Mouse (Mus musculus) hindbrain, embryonic 13.5 days (tissue): Measurements from ENCODE around the gene Dok3. TPM values are rescaled to one million over a fixed set of nuclear protein-coding genes. Genes with fewer than 3 reads are reported as not detected.
A peak's percentile ranks its signal among the peaks of the same experiment; 100 is the strongest.
"Not testable (repeated sequence)": the region's sequence is repeated elsewhere in the genome, so short reads cannot be mapped to it uniquely, and the experiment has no call there.

ENCODE experiments used
- ATAC-seq: fragments of 200-750 bp; cut with Nextera tagmentation; 2 replicates; pipeline ENCODE4 v1.8.0; 2017; ENCODE audit warnings: moderate TSS enrichment; ENCODE audit not compliant: low FRiP score
- H3K27ac ChIP-seq: fragments of 300-500 bp; sonication (generic); 2 replicates; pipeline ENCODE4 v1.5.1; 2015; ENCODE audit warnings: inconsistent platforms, mild to moderate bottlenecking, moderate library complexity
- H3K27me3 ChIP-seq: fragments of 300-500 bp; sonication (generic); 2 replicates; pipeline ENCODE4 v1.6.1; 2015; ENCODE audit warnings: mild to moderate bottlenecking, inconsistent platforms
- H3K36me3 ChIP-seq: fragments of 300-500 bp; sonication (generic); 2 replicates; pipeline ENCODE4 v1.6.1; 2015; ENCODE audit warnings: mild to moderate bottlenecking, inconsistent platforms
- H3K4me1 ChIP-seq: fragments of 300-500 bp; sonication (generic); replicated peaks from 2 replicates; pipeline ENCODE4 v1.6.1; 2015; ENCODE audit warnings: inconsistent platforms
- H3K4me2 ChIP-seq: fragments of 300-500 bp; sonication (generic); 2 replicates; pipeline ENCODE4 v1.6.1; 2015; ENCODE audit warnings: inconsistent platforms, mild to moderate bottlenecking, moderate library complexity
- H3K4me3 ChIP-seq: fragments of 300-500 bp; sonication (generic); 2 replicates; pipeline ENCODE4 v1.5.1; 2015; ENCODE audit warnings: mild to moderate bottlenecking, inconsistent platforms
- H3K9ac ChIP-seq: fragments of 300-500 bp; sonication (generic); 2 replicates; pipeline ENCODE4 v1.6.1; 2015; ENCODE audit warnings: mild to moderate bottlenecking, inconsistent platforms
- H3K9me3 ChIP-seq: fragments of 300-500 bp; sonication (generic); 2 replicates; pipeline ENCODE4 v1.6.1; 2016; ENCODE audit warnings: inconsistent platforms
- WGBS: fragments of 180-500 bp; shearing (Covaris S2); methylation state at CpG from one replicate; pipeline ENCODE4 v1.1.7; 2015; 5-methylcytosine and 5-hydroxymethylcytosine counted together
- polyA plus RNA-seq: library from polyadenylated mRNA; unstranded; fragments of >200 nt; fragmentation: Nextera tagmentation; extraction: Ambion mirVana; gene quantifications from 2 replicates; pipeline ENCODE4 v1.2.1, GENCODE M21; 2015

Gene Dok3
- 4.1 and 5.7 TPM in 2 replicates for polyA plus RNA-seq

DNA sequence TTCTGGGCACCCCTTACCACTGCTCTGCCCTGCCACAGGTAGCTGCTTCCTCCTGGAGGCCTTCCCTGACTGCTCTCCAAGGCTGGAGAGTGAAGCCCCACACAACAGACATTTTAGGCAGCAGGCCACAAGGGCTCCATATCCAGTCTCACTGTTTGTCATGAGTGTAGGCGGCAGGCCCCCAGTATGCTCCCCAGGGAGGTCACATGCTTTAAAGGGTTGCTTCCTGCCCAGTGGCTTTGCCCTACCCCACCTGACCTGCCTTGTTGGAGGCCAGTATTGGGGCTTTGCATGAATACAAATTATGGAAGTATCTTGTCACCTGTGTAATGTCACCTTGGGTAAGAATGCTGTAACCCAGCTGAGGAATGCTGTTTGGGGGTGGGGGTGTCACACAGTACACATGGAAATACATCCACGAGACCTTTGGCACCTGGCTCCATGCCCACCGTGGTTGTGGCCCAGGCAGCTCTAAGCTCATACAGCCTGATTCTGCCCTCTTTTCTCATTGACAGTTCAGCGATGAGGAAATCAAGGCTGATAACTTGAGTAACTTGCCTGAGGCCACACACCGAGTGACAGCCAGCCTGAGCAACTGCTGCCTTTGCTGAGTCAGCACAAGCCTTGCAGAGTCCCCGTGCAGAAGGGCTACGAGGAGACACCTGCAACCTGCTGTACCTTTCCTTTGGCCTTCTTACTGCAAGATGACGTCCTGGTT lies at the start of gene Dok3:
Dok3 (minus strand) TSS at position 99 of the 718 bp plus-strand sequence.
- Histone ChIP-seq H3K27me3 (no peaks in the 10 kb centered on the region), H3K9ac (no peak within 1 kb of the TSS), H3K27ac (no peak within 1 kb of the TSS), H3K4me3 (no peak within 1 kb of the TSS), H3K4me1 (peaks cover 13% of the 10 kb centered on the region), H3K36me3 (peaks cover 56% of the 10 kb centered on the region), H3K9me3 (no peaks in the 10 kb centered on the region), H3K4me2 (no peak within 1 kb of the TSS)
- no peak for ATAC-seq
- WGBS, result 84% methylated on average over 8 of the region's 8 CpGs

DNA sequence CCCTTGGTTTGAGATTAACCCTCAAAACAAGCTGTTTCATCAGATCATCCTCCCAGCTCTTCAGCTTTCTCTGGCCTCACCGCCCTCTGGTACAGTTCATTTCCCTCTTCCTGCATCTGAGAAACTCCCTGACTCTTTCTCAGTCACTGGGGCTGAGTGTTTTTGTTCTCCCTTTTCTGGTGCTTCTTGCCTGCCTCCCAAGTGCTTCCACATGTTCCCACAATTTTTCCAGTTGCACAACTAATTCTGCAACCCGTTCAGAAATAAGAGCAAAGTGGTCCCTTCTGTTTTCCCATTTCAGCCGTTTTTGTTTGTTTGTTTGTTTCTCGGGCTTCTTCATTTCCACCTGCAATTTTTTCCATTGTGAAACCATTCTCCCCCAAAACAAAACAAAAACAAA lies 49.0 kb upstream of the Dok3 start:
- no peaks in the 10 kb centered on the region for H3K27me3 ChIP-seq
- no peak overlapping the region for H3K27ac ChIP-seq
- no peak for ATAC-seq
- no peaks in the 10 kb centered on the region for H3K9me3 ChIP-seq
- no peaks in the 10 kb centered on the region for H3K4me1 ChIP-seq
- H3K9ac ChIP-seq, result no peak overlapping the region
- 87% methylated on average over 4 of the region's 4 CpGs for WGBS
- no peak overlapping the region for H3K4me2 ChIP-seq
- no peaks in the 10 kb centered on the region for H3K36me3 ChIP-seq
- no peak overlapping the region for H3K4me3 ChIP-seq

DNA sequence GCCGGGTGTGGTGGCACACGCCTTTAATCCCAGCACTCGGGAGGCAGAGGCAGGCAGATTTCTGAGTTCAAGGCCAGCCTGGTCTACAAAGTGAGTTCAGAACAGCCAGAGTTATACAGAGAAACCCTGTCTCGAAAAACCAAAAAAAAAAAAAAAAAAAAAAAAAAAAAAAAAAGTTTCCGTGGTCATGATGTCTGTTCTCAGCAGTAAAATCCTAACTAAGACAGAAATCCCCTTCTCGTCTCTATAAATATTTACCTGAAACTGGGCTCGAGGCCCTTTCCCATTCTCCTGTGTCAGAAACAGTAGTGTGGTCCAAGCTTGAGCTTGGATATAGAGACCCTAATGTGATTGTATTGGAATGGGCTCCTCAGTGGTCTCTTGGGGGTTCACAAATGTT lies 47.8 kb upstream of the Dok3 start:
- H3K4me2 ChIP-seq, H3K27me3 ChIP-seq, H3K4me1 ChIP-seq, H3K27ac ChIP-seq, ATAC-seq, H3K4me3 ChIP-seq, H3K9me3 ChIP-seq, H3K36me3 ChIP-seq, H3K9ac ChIP-seq: not testable (repeated sequence)
- 96% methylated on average over 7 of the region's 7 CpGs for WGBS

DNA sequence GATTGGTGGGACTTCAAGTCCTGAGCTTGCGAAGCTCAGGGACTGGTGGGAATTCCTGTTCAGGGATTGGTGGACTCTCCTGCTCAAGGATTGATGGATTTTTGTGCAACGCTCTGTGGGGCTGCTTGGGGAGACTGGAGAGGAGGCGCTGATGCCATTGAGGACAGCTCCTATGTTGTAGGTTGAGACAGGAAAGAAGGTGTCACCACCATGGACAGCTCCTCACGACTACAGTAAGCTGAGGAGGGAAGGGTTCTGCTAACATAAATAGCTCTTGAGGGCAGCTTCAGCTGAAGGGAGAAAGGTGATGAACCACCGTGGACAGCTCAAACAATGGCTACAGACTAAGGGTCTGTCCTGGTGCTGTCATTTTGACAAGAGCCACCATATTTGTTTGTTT lies 46.8 kb upstream of the Dok3 start:
- Histone ChIP-seq H3K9me3 (no peaks in the 10 kb centered on the region), H3K27ac (no peak overlapping the region), H3K9ac (no peak overlapping the region), H3K27me3 (no peaks in the 10 kb centered on the region), H3K4me2 (no peak overlapping the region), H3K36me3 (no peaks in the 10 kb centered on the region), H3K4me1 (peaks cover 9% of the 10 kb centered on the region), H3K4me3 (no peak overlapping the region)
- WGBS, result 65% methylated on average over 5 of the region's 5 CpGs
- no peak for ATAC-seq

DNA sequence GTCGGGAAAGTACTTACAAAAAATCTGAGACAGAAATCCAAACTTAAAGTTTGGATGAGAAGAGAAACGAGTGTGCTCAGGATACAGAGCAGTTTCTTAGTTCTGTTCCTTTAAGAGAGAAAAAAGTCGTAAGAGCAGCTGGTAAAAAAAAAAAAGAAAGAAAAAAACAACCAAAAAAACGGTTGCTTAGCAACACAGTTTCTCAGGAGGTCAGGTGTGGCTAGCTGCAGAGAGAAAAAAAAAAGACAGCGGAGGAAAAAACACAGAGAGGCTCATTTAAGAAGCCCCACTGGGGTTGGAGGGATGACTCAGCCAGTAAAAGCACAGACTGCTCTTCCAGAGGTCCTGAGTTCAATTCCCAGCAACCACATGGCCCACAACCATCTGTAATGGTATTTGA lies 45.2 kb upstream of the Dok3 start:
- no peak overlapping the region for H3K9ac ChIP-seq
- H3K4me1 ChIP-seq, result peaks cover 17% of the 10 kb centered on the region
- H3K27ac ChIP-seq, result no peak overlapping the region
- no peak overlapping the region for H3K4me2 ChIP-seq
- H3K36me3 ChIP-seq, result no peaks in the 10 kb centered on the region
- H3K9me3 ChIP-seq, result no peaks in the 10 kb centered on the region
- no peak for ATAC-seq
- WGBS, result 74% methylated on average over 5 of the region's 5 CpGs
- no peak overlapping the region for H3K4me3 ChIP-seq
- no peaks in the 10 kb centered on the region for H3K27me3 ChIP-seq

DNA sequence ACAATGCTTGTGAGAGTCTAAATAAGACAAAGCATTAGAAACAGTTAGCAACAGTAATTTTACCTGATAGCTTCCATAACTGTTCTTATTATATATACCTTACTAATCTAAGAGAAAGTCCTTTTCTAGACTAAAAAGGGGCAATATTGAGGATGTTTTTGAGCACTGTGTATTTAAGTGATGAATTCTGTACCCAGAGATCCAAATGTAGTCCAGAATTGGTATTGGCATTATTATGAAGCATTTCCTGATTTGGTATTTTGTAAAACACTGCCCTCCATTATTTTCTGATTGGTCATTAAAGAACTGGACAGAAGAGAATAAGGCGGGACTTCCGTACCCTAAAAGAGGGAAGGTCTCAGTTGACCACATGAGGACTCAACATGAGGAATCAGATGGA lies 44.3 kb upstream of the Dok3 start, which contains the start of gene Tmed9:
Tmed9 (plus strand) TSS at position 301 of the 400 bp plus-strand sequence.
- Histone ChIP-seq H3K27ac (no peak within 1 kb of the TSS), H3K27me3 (no peaks in the 10 kb centered on the region), H3K36me3 (no peaks in the 10 kb centered on the region), H3K4me3 (no peak within 1 kb of the TSS), H3K4me2 (no peak within 1 kb of the TSS), H3K9ac (no peak within 1 kb of the TSS), H3K9me3 (no peaks in the 10 kb centered on the region), H3K4me1 (peaks cover 26% of the 10 kb centered on the region)
- no peak for ATAC-seq
- WGBS, result 95% methylated on average over 2 of the region's 2 CpGs

DNA sequence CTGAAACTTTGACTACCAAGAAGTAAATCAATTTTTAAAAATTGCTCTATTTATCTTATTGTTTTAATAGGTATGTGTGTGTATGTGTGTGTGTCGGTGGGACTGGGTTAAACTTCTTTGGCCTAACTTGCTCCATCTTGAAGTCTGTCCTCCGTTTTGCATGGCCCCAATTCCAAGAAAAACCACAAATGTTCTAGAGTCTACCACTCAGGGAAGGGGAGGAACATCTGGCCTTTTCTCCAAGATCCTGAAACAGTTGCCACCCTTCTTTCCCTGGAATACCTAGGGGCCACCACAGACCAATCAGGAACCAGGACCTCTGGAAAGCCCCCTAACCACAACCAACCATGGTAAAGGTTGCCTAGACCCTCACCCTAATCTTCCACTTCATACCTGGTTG lies 42.9 kb upstream of the Dok3 start:
- Histone ChIP-seq H3K36me3 (peaks cover 7% of the 10 kb centered on the region), H3K4me2 (peak overlapping the region; percentile 98), H3K4me1 (peaks cover 40% of the 10 kb centered on the region), H3K9me3 (no peaks in the 10 kb centered on the region), H3K4me3 (0 out of 2 replicates have a peak overlapping the region, but pooled peaks have one; percentile 94), H3K27ac (no peak overlapping the region), H3K9ac (no peak overlapping the region), H3K27me3 (no peaks in the 10 kb centered on the region)
- WGBS, result 81% methylated on average over 2 of the region's 2 CpGs
- no peak for ATAC-seq

DNA sequence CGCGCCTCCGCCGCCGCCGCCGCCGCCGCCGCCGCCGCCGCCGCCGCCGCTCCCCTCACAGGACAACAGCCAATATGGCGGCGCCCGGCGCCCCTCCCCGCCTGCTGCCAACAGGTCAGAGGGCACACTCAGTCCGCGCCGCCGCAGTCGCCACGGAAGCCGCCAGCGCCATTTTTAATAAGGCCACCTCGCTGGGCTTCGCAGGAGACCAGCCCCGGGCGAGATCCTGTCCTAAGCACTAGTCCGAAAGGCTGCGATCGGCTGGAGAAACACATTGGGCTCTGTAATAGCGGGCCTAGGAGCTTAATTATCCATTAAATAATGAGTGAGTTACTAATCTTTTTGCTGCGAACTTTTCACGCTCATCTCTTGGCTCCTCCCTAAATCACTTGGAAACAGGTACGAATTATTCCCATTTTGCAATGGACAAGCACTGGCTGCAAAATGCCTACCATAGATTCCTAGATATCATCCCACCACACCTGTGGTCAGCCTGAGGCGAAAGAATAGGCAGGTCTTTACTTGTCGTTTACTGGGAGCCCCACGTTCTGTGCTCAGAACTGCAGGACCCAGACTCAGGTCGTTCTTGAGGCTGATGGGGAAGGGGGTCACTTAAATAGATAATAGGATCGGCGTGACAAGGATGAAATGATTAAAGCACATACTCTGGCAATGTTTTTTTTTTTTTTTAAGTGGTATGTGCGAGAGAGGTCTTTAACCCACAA lies 42.1 kb upstream of the Dok3 start, which contains the start of gene Fam193b:
Fam193b (minus strand) TSS at position 94 of the 725 bp plus-strand sequence.
- Histone ChIP-seq H3K4me3 (peak within 1 kb of the TSS; percentile 94), H3K9ac (peak within 1 kb of the TSS; percentile 99), H3K4me1 (peaks cover 44% of the 10 kb centered on the region), H3K27me3 (no peaks in the 10 kb centered on the region), H3K9me3 (no peaks in the 10 kb centered on the region), H3K4me2 (peak within 1 kb of the TSS; percentile 98), H3K36me3 (peaks cover 12% of the 10 kb centered on the region), H3K27ac (peak within 1 kb of the TSS; percentile 94)
- peak; percentile 82 for ATAC-seq
- 2% methylated on average over 44 of the region's 47 CpGs for WGBS

DNA sequence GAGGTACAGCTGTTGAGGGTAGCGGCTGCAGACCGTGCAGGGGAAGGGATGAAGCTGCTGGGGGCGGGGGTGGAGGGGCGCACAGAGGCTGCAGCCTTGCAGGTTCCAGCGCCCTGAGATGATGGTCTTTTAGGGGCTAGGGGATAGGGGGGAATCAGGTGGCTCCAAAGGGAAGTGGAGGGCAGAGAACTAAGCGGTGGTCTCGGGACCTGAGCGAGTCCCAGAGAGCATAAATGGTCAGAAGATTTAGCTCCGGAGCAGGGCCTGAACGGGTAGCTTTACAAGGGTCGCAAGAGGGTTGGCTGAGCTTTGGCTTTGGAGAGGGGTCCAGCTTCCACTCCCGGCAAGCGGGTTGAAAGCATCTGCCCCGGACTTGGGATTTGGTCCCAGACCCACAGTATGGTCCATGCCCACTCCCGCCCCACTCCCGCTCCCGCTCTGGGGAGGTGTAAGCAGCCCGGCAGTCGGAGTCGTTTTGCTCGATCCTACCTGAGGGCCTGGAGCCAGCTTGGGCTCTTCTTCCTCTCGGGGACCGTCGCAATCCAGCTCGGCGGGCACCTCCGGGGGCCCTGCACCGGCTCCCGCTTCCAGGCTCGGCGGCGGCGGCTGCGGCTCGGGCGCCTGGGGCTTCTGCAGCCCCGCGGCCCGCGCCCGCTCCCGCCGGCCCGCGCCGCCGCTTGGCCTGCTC lies 41.3 kb upstream of the Dok3 start:
- Histone ChIP-seq H3K9me3 (no peaks in the 10 kb centered on the region), H3K4me2 (peak overlapping the region; percentile 98), H3K36me3 (peaks cover 17% of the 10 kb centered on the region), H3K4me3 (peak overlapping the region; percentile 94), H3K4me1 (peaks cover 44% of the 10 kb centered on the region), H3K27ac (peak overlapping the region; percentile 94), H3K27me3 (no peaks in the 10 kb centered on the region), H3K9ac (peak overlapping the region; percentile 99)
- peak; percentile 77 for ATAC-seq
- WGBS, result under 1% methylated on average over 31 of the region's 47 CpGs

DNA sequence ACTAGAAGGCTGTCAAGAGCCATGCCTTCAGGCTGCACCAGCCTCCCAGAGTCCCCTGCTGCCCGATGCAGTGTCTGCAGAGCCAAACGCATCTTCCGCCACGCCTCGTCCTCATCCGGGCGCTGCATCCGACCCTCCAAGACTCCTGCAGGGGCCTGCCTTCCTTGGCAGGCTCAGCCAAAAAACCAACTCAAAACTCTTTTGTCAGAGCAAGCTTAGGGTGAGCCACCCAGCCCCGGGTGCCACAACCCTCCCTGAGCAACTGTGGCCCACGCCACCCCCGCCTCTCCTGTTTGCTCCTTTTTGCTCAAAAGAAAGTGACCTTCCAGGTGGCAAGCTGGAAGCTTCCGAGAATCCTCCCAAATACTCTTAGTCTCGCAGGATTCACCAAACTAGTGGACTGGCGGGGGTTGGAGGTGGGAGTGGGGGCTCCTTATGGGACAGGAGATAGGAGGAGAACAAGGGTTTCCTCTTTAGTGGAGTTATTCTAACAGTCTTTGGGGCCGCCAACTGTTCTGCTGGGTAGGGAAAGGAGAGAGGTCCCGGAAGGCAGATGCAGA lies 40.7 kb upstream of the Dok3 start:
- Histone ChIP-seq H3K9me3 (no peaks in the 10 kb centered on the region), H3K4me2 (peak overlapping the region; percentile 98), H3K4me1 (peaks cover 47% of the 10 kb centered on the region), H3K36me3 (peaks cover 18% of the 10 kb centered on the region), H3K27ac (peak overlapping the region; percentile 94), H3K9ac (peak overlapping the region; percentile 99), H3K27me3 (no peaks in the 10 kb centered on the region), H3K4me3 (peak overlapping the region; percentile 94)
- WGBS, result 2% methylated on average over 16 of the region's 16 CpGs
- 0 out of 2 replicates have a peak, but pooled peaks have one; percentile 21 for ATAC-seq

DNA sequence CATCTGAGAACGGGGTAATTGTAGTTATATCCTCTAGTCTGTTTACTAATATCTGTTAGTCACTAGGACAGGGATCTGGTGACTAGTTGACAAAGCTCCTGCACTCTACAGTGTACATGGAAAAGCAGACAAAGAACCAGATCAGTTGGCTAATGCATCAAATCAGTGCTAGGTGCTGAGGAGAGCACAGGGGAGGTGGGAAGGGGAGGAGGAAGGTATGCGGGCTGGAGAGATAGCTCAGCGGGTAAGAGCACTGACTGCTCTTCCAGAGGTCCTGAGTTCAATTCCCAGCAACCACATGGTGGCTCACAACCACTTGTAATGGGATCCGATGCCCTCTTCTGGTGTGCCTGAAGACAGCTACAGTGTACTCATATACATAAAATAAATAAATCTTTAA lies 39.4 kb upstream of the Dok3 start:
- not testable (repeated sequence) for ATAC-seq, H3K9me3 ChIP-seq, H3K27ac ChIP-seq, H3K4me3 ChIP-seq, H3K27me3 ChIP-seq, H3K9ac ChIP-seq
- Histone ChIP-seq H3K36me3 (peaks cover 18% of the 10 kb centered on the region), H3K4me2 (0 out of 2 replicates have a peak overlapping the region, but pooled peaks have one; percentile 2), H3K4me1 (peaks cover 47% of the 10 kb centered on the region)
- WGBS, result 96% methylated on average over 4 of the region's 4 CpGs

DNA sequence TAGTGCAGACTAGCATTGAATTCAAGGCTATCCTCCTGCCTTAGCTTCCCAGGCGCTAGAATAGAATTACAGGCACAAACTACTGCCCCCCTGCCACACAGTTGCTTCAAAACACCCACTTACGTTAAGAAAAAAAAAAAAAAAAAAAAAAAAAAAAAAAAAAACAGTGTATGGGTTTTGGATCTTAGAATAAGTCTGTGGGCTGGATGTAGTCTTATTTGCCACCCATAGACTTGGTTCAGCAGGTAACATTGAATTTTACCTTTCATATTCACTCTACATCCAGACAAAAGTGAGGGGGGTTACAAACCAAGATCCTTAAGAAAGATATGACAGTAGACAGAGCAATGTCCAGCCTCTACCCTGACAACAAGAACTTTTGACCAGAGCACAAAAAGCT lies 38.9 kb upstream of the Dok3 start:
- no peak overlapping the region for H3K9ac ChIP-seq
- no peak for ATAC-seq
- H3K9me3 ChIP-seq, result no peaks in the 10 kb centered on the region
- 84% methylated on average over 2 of the region's 2 CpGs for WGBS
- H3K36me3 ChIP-seq, result peaks cover 18% of the 10 kb centered on the region
- no peak overlapping the region for H3K27ac ChIP-seq
- 0 out of 2 replicates have a peak overlapping the region, but pooled peaks have one; percentile 2 for H3K4me2 ChIP-seq
- H3K27me3 ChIP-seq, result no peaks in the 10 kb centered on the region
- H3K4me3 ChIP-seq, result no peak overlapping the region
- peaks cover 47% of the 10 kb centered on the region for H3K4me1 ChIP-seq
